ENCODE assay signal across 8 mouse cellular contexts in the genomic region with DNA sequence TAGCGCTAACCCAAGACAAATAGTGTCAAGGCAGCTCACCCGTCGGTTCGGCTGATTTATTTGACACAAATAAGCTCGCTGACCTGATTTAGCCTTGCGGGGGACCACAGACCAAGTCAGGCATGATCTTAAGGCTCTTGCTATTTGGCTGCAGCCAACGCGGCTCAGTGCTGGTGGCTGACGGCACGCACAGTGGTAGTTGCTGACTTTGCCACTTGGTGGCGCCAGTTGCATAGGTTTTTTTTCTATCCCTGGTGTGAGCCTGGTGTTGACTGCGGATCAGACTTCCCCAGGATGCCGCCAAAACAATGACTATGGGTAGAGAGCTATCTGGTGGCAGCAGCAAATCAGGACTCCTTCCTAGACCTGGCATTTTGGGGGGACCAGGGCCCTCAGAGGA. TPM values are rescaled to one million over a fixed set of nuclear protein-coding genes. Genes with fewer than 3 reads are reported as not detected.
DNase-seq lines count a peak whose midpoint lies in the region; ATAC-seq lines count a peak whose summit lies in the region.

No protein-coding gene starts in this region.

- WGBS in hindbrain, embryonic 16.5 days: under 1% methylated on average over 13 of the region's 13 CpGs

- H3K27ac ChIP-seq in hindbrain, embryonic 16.5 days (ENCODE audit: low read depth, low read length): no peak overlapping the region

- DNase-seq in R1 (ENCODE audit: low read depth, low spot score): peak; percentile 80
- peak; percentile 92 to 96 for DNase-seq in cerebellum, postnatal 36 days
- DNase-seq in gastrocnemius, adult 18-20 months (ENCODE audit: low spot score): peak; percentile 89
- peak; percentile 76 for DNase-seq in left cerebral cortex, adult 11 months (ENCODE audit: low spot score)
- DNase-seq in lung, postnatal 4 days: peak; percentile 85 to 91
- DNase-seq in right cerebral cortex, adult 2 months (ENCODE audit: low spot score in 2 of 2): peak; percentile 95 to 96
- peak; percentile 83 for DNase-seq in urinary bladder, postnatal 25 days (ENCODE audit: low spot score)

- peak overlapping the region; percentile 60 for H3K9ac ChIP-seq in hindbrain, embryonic 16.5 days (ENCODE audit: low read depth, low read length)

- H3K36me3 ChIP-seq in hindbrain, embryonic 16.5 days (ENCODE audit: control insufficient read depth, insufficient read depth, low read length): no peaks in the 10 kb centered on the region

- H3K4me3 ChIP-seq in hindbrain, embryonic 16.5 days (ENCODE audit: low read length): peak overlapping the region; percentile 21; the same call in 1 of the 2 replicates

- peak; percentile 90 for ATAC-seq in hindbrain, embryonic 16.5 days

- 0 out of 2 replicates have a peak, but pooled peaks cover 2% of the 10 kb centered on the region for H3K27me3 ChIP-seq in hindbrain, embryonic 16.5 days (replicated peaks; ENCODE audit: control insufficient read depth, insufficient read depth, low read length)

- peak overlapping the region; percentile 55 for H3K4me2 ChIP-seq in hindbrain, embryonic 16.5 days (ENCODE audit: low read length)

- peaks cover 12% of the 10 kb centered on the region for H3K4me1 ChIP-seq in hindbrain, embryonic 16.5 days (ENCODE audit: control insufficient read depth, insufficient read depth, low read depth, low read length)

- H3K9me3 ChIP-seq in hindbrain, embryonic 16.5 days (ENCODE audit: control insufficient read depth, low read length): no peaks in the 10 kb centered on the region

RNA-seq across cellular contexts. Expression of gene 2410131K14Rik, which starts 24.0 kb away (rescaled TPM):
- total RNA-seq in gastrocnemius, adult 18-20 months (2021): 1 to 10 TPM; 3.6 to 4.7 TPM
- polyA plus RNA-seq in hindbrain, embryonic 16.5 days (2015; fragmentation: Nextera tagmentation; extraction: Ambion mirVana): 18.0 and 18.1 TPM in 2 replicates

RNA-seq across cellular contexts. Expression of gene Rnft2, which starts 24.1 kb away (rescaled TPM):
- 1 to 10 TPM in 1 of 2 experiments, under 1 TPM in 1; 0.90 to 1.6 TPM for total RNA-seq in gastrocnemius, adult 18-20 months (2021)
- 9.2 and 10.8 TPM in 2 replicates for polyA plus RNA-seq in hindbrain, embryonic 16.5 days (2015; fragmentation: Nextera tagmentation; extraction: Ambion mirVana)
